Mouse (Mus musculus): ENCODE measurements around the gene Wdr45.
"Not testable (repeated sequence)": the region's sequence is repeated elsewhere in the genome, so short reads cannot be mapped to it uniquely, and the experiment has no call there.

Gene Wdr45

DNA sequence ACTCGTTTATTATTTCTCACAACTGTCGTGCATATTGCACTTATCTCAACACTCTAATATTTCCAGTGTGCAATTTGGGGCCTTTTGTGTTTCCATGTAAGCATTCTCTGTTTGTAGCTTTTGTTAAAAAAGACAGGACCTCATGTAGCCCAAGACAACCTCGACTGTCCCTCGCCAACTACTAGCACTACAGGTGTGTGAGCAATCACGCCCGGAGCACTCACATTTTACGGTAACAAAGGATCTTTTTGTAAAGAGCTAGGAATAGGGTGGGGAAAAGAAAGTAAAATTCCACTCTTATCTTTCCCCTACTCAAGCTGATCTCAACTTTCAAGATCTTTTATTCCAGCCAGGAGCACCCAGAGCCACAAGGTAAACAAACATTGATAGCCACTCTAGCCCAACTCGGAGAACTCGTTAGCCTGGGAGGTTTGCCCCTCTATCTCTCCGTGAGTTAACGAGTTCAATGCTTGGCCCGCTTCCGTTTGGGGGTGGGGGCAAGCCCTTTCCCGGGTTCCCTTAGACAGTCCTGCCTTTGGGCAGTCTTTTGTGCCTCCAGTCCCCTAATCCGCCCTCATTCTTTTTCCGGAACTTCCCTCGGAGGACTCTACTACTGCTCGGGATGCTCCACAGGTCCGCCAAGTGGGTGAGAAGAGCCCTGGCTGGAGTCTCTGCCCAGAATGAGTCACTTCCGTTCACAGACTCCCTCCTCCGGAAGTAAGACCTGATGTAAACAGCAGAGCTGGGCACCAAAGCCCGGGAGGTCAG, 7.6 kb downstream of the Wdr45 start, which contains the start of gene Gm45208:
TSS of gene Gm45208 (plus strand) at position 732 of the 768 bp plus-strand sequence.
- DNase-seq, result peak; percentile 35

DNA sequence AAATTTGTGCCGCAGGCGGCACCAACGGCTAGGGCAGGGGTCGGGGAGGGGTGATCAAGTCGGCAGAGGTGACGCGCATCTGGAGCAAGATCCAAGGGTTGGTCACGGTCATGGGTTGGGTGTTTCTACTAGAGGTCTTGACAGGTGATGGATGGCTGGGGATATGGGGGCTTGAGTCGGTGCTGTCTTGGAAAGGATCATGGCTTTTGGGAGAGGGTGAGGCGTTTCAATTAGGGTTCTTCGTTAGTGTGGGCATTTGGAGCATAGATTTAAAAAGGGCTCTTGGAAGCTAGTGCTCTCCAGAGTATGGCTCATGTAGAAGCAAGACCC, 8.1 kb downstream of the Wdr45 start:
- no peak for DNase-seq

DNA sequence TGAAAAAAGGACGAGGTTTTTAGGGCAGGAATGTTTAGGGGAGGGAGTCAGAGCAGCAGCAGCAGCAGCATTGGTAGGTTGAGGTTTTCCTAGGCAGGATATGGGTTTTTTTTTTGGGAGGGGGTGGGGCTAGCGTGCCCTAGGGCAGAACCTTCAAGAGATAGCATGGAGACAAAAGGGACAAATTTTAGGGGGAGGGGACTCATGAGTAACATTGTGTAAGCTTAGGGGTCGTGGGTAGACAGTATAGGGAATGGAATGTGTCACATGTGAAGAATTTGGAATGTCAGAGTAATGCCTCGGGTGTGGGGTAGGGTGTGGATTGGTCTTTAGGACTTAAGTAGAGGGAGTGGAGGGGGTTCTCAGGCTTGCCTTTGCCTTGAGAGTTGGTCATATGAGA, 8.6 kb downstream of the Wdr45 start:
- no peak for DNase-seq

DNA sequence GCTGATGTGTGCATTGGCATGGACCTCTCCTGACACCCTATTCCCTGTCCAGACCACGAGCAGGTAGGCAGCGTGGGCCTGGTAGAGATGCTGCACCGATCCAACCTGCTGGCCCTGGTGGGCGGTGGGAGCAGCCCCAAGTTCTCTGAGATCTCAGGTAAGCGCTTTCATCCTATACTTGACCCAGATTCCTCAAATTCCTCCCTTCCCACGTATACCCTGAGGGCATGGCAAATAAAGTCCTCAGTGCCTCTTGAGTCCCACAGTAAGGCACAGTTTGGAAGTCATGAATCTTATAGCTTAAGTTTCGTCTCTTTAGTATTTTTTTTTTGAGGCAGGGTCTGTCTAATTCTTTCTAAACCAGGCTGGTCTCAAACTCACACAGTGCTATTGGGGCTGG, 10.0 kb downstream of the Wdr45 start:
- no peak for DNase-seq

DNA sequence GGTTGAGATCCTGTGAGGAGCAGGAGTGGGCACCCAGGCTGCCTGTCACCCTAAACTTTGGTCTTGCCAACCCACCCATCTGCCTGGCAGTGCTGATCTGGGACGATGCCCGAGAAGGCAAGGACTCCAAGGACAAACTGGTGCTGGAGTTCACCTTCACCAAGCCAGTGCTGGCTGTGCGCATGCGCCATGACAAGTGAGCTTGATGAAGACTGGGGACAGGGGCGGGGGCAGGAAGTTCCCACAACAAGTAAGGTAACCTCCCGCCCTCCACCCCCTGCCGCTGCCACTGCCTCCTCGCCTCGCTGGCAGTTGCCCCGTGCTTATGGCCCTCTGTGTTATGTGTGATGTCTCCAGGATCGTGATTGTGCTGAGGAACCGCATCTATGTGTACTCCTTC, 11.7 kb downstream of the Wdr45 start:
- no peak for DNase-seq

DNA sequence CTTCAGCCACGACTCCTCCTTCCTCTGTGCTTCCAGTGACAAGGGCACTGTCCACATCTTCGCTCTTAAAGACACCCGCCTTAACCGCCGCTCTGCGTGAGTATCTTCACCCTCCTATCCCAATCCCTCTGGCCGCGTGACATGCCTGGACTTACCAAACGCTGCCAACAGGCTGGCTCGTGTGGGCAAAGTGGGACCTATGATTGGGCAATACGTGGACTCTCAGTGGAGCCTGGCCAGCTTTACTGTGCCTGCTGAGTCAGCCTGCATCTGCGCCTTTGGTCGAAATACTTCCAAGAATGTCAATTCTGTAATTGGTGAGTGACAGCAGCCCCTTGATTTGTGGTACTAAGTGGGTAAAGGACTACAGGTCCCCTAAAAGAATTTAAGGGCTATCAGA, 13.0 kb downstream of the Wdr45 start:
- DNase-seq, result no peak

DNA sequence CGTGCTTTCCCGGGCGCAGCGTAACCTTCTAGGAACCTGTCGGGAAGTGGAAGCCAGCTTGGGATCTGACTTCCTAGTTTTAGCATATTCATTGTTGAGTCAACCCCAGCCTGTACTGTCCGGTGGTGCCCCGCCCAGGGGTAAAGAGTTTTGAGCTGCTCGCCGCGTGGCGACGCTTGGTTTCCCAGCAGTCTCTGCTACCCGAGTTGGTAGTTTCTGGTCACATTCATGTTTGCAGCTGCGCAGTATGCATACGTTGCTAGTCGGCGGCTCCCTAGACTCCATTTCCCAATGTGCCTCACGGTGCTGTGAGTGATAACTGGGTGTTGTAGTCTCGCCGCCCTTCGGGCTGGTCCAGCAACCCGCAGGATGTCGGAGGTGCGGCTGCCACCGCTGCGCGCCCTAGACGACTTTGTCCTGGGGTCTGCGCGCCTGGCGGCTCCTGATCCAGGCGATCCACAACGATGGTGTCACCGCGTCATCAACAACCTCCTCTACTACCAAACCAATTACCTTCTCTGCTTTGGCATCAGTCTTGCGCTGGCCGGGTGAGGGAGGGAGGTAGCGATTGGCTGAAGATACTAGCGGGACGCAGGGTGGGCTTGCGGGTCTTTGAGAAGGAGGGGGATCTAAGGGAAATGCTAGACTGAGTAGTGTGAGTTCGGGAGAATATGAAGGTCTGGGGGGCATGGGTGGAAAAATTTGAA, 14.2 kb downstream of the Wdr45 start, which contains the start of gene Praf2:
TSS of gene Praf2 (plus strand) at position 225 of the 707 bp plus-strand sequence.
- DNase-seq, result peak; percentile 67

DNA sequence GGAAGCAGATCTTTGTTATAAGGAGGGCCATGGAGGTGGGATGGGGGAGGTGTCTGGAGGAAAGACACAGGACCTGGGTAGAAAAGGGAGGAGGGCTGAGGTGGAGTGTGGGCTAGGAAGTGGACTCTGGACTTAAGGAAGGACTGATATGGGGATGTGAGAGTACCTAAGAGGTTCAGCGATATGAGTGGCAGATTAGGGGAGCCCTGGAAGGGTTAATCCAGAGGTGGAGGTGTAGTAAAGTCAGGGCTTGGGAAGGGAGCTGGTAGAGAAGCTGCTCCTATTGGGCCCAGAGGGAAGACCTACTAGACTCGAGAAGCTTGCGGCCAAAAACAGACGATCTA, 14.8 kb downstream of the Wdr45 start:
- DNase-seq, result no peak

DNA sequence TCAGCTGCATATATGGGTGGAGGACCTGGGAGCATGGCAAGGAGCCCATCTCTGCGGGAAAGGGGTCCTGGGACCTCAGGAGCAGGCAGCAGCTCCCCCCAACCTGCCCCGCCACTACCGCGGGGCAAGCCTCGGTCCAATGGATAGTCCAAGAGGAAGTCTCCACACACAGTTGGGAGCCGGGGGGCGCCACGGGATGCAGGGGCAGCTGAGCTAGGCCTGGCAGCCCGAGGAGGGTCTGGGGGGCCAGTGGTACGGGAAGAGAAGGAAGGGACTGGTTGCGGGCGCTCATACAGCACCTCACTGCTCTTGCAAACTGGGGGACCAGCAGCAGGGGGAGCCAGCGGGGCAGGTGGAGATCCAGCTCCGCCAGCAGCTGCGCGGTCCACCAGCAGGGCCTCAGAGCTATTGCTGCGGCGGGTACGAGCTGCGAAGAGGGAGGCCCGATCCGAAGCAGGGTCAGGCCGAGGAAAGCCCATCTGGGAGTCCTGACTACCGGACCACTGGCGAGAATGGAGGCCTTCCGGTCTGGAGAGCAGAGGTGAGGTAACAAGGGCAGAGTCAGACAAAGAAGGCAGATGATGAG, 19.5 kb downstream of the Wdr45 start:
- peak; percentile 73 for DNase-seq

DNA sequence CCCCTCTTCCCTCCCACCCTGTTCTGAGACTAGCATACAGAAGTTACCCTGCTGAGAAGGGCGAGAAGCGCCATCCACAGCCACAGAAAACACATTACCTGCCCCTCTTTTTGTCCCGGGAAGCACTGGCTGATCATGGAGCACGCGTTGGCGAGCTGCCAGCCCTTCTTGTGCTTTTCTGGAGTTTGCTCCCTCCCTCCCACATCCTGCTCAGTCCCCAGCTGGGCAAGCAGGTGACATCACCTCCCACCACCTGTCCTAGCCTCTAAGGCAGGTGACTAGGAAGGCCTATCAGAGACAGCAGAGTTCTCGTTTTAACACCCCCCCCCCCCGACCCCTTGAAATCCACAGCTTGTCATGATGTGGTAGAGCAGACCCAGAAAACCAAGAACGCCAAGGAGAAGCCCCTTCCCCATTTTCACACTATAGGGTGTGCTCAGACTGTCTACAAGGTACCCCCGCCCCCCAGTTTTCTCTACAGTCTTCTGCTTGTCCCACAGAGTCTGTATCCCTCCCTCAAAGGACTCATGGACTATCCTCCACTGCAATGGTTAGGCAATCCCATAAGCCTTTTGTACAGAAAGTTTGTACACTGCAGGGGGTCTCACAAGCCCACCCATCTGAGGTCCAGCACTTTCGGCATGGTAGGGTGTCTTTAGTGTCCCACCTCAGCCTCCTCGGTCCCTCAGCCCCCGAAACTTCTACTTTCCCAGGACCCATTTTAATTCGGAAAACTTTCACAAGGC, 25.4 kb downstream of the Wdr45 start:
- DNase-seq, result peak; percentile 49

DNA sequence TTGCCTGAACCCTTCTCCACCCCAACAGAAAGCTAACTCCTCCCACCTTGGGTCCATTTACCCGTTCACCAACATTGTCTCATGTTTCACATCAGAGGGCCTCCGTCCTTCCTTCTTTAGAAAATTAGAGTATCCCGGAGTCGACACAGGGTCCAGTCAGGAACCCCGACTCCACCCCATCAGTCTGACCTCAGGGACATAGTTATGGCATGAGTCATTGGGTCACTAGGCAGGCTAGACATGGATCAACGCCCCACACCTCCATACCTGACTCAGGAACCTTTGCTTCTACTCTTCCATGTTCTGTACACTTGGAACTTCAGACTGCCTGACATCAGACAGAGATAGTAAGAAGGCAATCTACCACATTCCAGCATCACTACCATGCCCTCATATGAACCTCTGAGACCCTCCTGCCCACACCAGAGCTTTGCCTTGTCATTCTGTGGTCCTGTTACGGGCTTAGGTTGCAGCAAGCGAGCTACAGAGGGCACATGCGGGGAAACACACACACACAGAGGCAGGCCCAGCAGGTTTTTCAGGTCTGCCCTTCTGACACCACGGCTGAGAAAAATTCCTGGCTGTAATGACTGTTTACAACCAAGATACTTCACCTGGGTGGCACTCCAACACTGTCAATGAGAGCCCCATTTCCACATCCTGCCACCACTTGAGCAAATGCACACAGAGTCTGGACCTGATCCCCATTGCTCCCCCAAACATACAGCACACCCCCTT, 26.1 kb downstream of the Wdr45 start:
- no peak for DNase-seq

DNA sequence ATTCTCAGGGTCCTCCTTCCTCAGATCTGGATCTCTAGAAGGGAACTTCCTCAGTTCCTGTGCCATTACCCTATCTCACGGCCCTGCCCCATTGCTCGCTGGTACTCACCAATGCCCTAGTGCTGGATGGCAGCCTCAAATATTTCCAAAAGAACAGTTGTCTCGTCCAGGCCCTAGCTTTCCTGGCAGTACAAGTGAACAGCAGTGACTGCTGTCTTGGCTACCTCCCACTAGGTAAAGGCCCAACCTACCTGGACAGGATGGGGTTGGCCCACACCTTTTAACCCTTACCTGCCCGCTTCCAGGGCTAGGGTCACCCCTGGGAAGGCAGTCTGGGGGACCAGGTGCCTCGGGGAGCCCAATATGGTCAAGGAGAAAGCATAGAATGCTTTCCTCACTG, 27.0 kb downstream of the Wdr45 start:
- no peak for DNase-seq

DNA sequence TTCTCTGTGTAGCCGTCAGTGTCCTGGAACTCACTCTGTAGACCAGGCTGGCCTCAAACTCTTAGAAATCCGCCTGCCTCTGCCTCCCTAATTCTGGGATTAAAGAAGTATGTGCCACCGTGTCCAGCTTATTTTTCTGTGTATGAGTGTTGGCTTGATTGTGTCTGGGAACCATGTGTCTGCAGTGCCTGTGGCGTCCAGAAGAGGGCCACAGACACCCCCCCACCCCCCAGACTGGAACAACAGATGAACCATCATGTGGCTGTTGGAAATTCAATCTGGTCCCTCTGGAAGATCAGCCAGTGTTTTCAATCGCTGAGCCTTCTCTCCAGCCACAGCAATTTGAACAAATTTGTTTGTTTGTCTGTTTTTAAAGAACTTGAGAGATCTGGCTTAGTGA, 29.3 kb downstream of the Wdr45 start:
- DNase-seq, result no peak

DNA sequence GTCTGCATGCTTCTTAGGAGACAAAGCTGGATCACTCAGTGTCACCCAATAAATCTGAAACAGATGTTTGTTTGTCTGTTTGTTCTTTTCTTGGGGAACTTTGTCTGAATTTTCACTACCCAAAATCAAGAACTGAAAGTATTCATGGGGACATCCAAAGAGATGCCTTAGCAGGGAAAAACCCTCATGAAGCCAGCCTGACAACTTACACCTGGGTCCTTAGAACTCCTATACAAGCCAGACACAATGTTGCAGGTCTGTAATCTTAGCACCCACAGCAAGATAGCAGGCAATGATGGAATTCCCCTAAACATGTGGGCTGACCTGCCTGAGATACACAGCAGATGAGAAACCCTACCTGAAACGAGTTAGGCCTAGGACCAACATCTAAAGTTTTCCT, 30.8 kb downstream of the Wdr45 start:
- DNase-seq, result no peak

DNA sequence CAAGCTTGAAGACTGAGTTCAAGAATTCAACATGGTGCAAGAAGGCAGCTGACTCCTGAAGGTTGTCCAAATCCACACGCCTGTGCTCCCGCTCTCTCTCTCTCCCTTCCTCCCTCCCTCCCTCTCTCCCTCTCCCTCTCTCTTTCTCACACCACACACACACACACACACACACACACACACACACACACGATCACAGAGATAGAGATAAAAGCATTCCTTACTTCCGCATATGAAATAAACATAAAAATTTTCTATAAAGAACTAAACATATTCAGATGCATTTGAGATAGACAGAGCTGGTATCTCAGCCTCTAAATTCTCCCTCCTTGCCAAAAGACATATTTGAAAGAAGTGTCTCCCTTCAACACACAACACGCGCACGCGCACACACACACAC, 31.3 kb downstream of the Wdr45 start:
- DNase-seq, result no peak

DNA sequence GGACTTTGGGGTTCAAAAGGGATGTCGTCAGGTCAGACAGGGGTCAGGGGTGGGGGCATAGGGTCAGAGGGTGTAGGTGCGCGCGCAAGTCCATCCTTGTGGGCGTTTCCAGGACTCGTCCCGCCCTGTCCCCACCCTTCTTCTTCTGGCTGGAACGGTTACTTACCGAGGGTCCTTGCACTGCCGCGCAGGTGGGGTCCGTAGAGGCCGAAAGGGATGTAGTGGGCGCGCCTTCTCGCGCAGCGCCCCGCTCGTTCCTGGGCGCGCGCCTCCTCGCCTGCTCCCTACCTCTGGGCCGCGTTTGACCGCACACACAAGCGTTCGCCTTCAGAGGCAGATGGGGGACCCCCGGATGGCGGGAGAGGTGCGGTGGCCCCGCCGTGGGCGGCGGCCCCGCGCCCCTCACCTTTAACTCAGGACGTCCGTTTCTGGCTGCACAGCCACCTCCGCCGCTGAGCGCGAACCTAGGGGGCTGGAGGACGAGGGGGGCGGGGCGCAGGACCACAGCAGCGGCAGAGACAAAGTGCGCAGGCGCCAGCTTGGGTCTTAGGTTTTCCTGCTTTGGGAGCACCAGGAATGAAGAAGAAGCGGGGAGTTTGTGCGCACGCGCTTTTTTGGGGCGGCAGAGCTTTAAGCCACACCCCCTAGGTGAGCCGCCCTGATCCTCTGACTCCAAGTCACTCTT, 36.4 kb downstream of the Wdr45 start, which contains the start of gene Ccdc120:
TSS of gene Ccdc120 (minus strand) at position 474 of the 685 bp plus-strand sequence.
- DNase-seq, result peak; percentile 75

DNA sequence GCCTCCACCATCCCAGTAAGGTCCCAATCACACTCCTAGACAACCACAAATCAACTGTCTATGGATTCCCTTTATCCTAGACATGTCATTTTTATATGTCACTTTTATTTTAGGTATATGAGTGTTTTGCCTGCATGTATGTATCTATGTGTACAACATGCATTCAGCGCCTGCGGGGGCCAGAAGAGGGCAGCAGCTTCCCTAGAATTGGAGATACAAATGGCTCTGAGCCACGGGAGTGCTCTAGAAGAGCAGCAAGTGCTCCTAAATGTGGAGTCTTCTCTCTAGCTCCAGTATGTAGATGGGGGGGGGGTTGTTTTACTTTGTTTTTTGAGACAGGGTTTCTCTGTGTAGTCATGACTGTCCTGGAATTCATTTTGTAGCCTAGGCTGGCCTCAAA, 39.5 kb downstream of the Wdr45 start:
- DNase-seq, result not testable (repeated sequence)

DNA sequence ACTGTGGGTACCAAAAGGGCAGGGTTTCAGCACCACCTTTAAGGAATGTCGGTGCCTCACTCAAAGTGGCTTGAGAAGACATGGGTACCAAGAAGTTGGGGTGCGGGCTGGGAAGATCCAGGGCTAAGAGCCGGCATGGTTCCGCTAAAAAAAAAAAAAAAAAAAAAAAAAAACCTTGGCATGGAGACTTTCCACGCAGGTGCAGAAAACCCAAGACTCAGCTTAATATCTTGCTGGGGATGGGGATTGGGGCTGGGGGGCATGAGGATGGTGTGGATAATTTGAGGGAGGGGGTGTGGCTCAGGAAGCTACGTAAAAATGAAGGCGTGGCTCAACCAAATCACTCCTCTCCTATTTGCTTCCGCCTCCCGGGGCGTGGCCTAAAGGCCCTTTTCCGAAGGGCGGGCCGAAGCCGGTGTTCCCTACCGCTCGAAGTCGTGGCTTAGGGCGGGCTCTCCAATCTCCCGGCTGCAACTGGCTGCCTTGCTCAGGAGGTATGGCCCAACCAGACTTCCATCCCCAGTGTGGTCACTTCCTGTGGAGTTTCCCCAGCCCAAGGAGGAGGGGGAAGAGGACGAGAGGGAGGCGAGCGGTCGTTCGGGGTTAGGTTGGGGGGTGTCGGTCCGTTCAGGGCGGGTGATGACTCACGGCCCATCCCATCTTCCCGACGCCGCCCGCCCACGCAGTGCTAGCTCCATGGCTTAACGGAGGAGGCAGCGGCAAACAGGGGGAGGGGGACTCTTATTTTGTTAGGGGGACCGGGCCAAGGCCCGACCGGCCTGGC, 48.2 kb downstream of the Wdr45 start, which contains the start of gene Tfe3:
TSS of gene Tfe3 (plus strand) at position 424 of the 784 bp plus-strand sequence.
- peak; percentile 83 for DNase-seq

DNA sequence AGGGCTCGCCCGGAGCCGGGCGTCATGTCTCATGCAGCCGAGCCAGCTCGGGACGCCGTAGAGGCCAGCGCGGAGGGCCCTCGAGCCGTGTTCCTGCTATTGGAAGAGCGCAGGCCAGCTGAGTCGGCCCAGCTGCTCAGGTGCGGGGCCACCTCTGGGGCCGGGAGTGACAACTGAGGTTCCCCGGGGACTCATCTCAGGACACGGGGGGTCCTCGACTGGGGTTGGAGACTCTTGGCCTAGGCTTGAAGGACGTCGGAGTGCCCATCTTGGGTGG, 48.7 kb downstream of the Wdr45 start:
- DNase-seq, result no peak

DNA sequence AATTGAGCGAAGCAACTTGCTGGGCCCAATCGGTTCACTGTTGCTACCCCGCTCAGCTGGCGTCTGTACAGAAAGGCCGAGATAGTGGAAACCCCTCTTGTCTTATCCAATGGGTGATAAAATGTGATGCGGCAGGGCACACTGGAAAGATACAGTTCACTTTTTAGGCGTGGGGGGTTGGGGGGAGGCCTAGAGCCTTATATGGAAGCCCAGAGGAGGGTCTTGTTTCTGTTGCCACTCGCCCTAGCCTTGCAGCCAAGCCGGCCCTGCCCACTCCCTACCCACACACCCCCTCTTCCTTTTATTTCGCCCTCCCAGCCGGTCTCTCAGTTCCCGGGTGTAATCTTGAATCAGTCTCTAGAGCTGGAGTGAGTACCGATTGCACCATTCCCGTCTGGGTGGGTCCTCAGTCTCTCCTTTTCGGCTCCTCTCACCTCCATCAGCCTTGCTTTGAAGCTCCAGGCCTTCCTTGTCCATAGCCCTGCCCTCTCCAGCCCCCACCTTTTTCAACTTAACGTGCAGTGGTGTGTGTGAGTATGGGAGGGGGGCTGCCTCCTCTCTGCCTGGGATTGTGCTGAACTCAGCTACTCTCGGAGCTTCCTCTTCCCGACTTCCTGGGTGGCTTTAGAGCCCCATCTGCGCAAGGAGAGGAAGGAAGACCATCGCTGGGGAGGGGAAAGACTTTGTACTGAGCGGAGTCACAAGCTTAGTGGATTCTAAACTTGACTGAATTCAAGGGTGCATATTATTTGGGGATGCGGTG, 49.7 kb downstream of the Wdr45 start:
- DNase-seq, result peak; percentile 24
